Mouse (Mus musculus): ENCODE results near the gene Fam149b. TPM values are rescaled to one million over a fixed set of nuclear protein-coding genes. Genes with fewer than 3 reads are reported as not detected.
A peak's percentile ranks its signal among the peaks of the same experiment; 100 is the strongest.

The Fam149b gene
- polyA plus RNA-seq, 1 experiment from 2014 or later: 23.1 TPM

DNA sequence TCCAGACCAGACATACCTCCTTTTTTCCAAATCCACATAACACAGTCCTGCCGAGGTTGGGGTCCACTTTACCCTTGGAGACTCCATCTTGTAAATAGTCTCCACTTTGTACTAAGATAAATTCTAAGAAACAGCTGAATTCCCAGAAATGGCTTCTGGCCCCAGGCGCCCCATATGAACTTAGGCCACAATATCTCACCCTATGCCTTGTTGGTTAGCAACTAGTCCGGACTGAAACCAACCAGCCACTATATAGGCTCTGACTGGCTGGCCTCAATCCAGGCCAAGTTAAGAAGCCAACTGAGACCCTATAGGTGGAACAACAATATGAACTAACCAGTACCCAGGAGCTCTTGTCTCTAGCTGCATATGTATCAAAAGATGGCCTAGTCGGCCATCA lies 44.4 kb downstream of the Fam149b start:
- Histone ChIP-seq H3K9ac (no peak overlapping the region), H3K4me2 (peak overlapping the region; percentile 69; the same call in 1 of the 2 replicates), H3K9me3 (replicated peaks) (no peaks in the 10 kb centered on the region), H3K36me3 (peaks cover 17% of the 10 kb centered on the region), H3K4me1 (replicated peaks) (peaks cover 14% of the 10 kb centered on the region), H3K27me3 (no peaks in the 10 kb centered on the region), H3K27ac (no peak overlapping the region), H3K4me3 (no peak overlapping the region)
- no peak for ATAC-seq (replicated peaks; ENCODE audit: insufficient number of reproducible peaks, insufficient read depth, low FRiP score, low read depth)
- 73% methylated on average over 4 of the region's 4 CpGs for WGBS

DNA sequence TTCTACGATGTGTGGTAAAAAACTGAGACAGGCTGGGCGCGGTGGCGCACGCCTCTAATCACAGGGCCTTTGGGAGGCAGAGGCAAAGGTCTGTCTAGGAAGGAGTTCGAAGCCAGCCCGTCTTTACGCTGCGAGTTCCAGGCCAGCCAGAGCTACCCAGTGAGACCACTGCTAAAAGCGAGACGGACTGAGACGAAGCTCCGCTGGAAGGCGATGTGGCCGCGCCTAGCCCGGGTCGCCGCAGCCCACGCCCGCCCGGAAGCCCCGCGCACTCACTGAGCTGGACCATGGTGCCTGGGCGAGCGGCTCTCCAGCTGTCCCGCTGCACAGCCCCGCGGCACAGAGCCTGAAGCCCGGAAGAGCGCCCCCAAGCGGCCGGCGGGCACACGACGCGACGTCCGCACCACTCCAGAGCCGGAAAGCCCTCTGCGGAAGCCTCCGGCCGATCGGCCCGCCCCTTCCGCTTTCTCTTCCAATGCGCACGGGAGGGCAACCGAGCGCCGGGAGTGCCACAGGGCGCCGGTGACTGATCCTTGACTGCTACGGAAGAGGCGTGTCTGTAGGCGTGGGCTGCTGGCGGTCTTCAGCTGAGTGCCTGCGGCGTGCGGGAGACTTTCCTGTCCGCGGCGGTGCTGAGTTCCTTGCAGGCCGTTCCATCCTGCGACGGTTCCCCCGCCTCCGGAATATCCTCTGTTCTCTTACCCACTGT lies 45.4 kb downstream of the Fam149b start, which contains the start of gene Mrps16:
Gene Mrps16 (minus strand): TSS at position 430 of the 709 bp plus-strand sequence.
- Histone ChIP-seq H3K9me3 (replicated peaks) (no peaks in the 10 kb centered on the region), H3K36me3 (peaks cover 17% of the 10 kb centered on the region), H3K27ac (peak within 1 kb of the TSS; percentile 93), H3K4me2 (peak within 1 kb of the TSS; percentile 69), H3K27me3 (no peaks in the 10 kb centered on the region), H3K4me3 (peak within 1 kb of the TSS; percentile 92), H3K4me1 (replicated peaks) (peaks cover 4% of the 10 kb centered on the region), H3K9ac (peak within 1 kb of the TSS; percentile 98)
- peak; percentile 97 for ATAC-seq (replicated peaks; ENCODE audit: insufficient number of reproducible peaks, insufficient read depth, low FRiP score, low read depth)
- under 1% methylated on average over 68 of the region's 68 CpGs for WGBS

DNA sequence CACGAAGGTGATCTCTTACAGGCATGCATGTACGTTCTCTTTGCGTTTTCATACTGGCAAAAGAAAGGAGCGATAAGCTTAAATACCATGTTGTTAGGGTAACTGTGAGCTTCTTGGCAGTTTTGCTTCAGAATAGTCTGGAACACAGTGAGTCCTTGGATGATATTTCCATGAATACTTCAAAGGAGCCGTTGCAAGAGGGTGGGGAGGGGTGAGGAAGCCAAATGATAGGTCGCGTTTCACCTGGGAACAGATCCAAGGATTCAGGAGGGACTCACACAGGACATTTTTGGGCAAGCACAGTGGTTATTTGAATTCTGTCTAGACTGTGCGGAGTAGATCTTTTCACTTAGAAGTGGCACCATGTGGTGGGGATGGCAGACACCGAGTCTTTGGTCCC lies 49.3 kb downstream of the Fam149b start:
- ATAC-seq (replicated peaks; ENCODE audit: insufficient number of reproducible peaks, insufficient read depth, low FRiP score, low read depth): no peak
- H3K36me3 ChIP-seq: no peaks in the 10 kb centered on the region
- H3K27me3 ChIP-seq: no peaks in the 10 kb centered on the region
- no peak overlapping the region for H3K27ac ChIP-seq
- H3K9me3 ChIP-seq (replicated peaks): no peaks in the 10 kb centered on the region
- 75% methylated on average over 9 of the region's 9 CpGs for WGBS
- H3K4me3 ChIP-seq: no peak overlapping the region
- no peaks in the 10 kb centered on the region; the same call in 1 of the 2 replicates for H3K4me1 ChIP-seq (replicated peaks)
- H3K4me2 ChIP-seq: no peak overlapping the region
- H3K9ac ChIP-seq: no peak overlapping the region

DNA sequence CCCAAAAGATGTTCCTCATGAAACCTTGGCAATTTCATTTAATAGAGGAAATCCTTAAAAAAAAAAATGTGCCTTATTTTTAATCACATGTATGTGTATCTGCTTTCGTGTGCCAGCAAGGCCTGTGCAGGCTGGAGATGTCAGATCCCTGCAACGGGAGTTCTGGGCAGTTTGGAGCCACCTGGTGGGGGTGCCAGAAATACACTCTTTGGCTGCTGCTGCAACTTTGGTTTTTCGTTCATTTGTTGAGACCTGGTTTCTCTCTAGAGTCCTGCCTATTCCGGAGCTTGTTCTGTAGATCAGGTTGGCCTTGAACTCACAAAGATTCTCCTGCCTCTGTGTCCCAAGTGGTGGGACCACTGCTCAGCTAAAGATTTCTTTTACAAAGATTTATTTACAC lies 50.9 kb downstream of the Fam149b start:
- no peaks in the 10 kb centered on the region; the same call in 1 of the 2 replicates for H3K4me1 ChIP-seq (replicated peaks)
- H3K9ac ChIP-seq: no peak overlapping the region
- WGBS: 33% methylated on average over 4 of the region's 4 CpGs
- H3K9me3 ChIP-seq (replicated peaks): no peaks in the 10 kb centered on the region
- no peaks in the 10 kb centered on the region for H3K36me3 ChIP-seq
- H3K4me2 ChIP-seq: no peak overlapping the region
- no peaks in the 10 kb centered on the region for H3K27me3 ChIP-seq
- no peak overlapping the region for H3K4me3 ChIP-seq
- ATAC-seq (replicated peaks; ENCODE audit: insufficient number of reproducible peaks, insufficient read depth, low FRiP score, low read depth): no peak
- H3K27ac ChIP-seq: no peak overlapping the region

DNA sequence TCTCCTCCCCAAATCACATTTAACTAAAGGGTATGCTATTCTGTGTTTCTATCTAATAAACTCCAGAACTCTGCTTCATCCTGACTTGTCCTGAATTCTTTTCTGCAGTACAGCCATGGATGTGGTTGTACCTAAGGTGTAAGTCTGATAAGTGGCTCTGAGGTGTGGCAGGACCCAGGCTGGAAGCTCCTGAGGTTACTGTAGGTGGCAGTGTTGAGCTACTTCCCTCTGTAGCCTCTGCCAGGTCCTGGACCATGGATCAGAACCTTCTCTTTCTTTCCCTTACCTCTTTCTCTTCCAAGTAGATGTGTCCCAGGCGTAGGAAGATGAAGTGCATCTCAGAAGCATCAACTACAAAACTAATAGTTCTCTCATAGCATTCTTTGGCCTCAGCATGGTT lies 52.1 kb downstream of the Fam149b start:
- 38% methylated on average over 1 of the region's 1 CpGs for WGBS
- Histone ChIP-seq H3K4me3 (no peak overlapping the region), H3K4me1 (replicated peaks) (no peaks in the 10 kb centered on the region), H3K27ac (no peak overlapping the region), H3K27me3 (no peaks in the 10 kb centered on the region), H3K36me3 (no peaks in the 10 kb centered on the region), H3K9ac (no peak overlapping the region), H3K4me2 (no peak overlapping the region), H3K9me3 (replicated peaks) (no peaks in the 10 kb centered on the region)
- no peak; the same call in 1 of the 2 replicates for ATAC-seq (replicated peaks; ENCODE audit: insufficient number of reproducible peaks, insufficient read depth, low FRiP score, low read depth)

DNA sequence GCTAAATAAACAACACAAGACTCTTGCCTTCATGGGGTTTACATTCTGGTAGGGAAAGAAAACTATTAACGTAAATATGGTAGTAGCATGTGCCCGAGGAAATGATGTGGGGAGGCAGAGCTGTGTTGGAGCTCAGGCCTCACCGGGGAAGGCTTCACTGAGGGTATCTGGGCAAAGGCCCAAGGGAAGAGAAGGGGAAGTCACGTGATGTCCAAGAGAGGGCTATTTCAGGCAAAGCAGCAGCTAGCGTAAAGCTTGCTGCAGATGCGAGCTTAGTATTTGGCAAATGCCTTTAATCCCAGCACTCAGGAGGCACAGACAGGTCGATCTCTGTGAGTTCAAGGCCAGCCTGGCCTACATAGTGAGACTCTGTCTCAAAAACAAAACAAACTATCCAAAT lies 74.3 kb downstream of the Fam149b start:
- 41% methylated on average over 7 of the region's 7 CpGs for WGBS
- no peak overlapping the region for H3K4me2 ChIP-seq
- H3K9me3 ChIP-seq (replicated peaks): no peaks in the 10 kb centered on the region
- no peaks in the 10 kb centered on the region for H3K36me3 ChIP-seq
- 0 out of 2 replicates have a peak, but pooled peaks cover 3% of the 10 kb centered on the region for H3K4me1 ChIP-seq (replicated peaks)
- H3K9ac ChIP-seq: no peak overlapping the region
- ATAC-seq (replicated peaks; ENCODE audit: insufficient number of reproducible peaks, insufficient read depth, low FRiP score, low read depth): no peak
- no peaks in the 10 kb centered on the region for H3K27me3 ChIP-seq
- no peak overlapping the region for H3K27ac ChIP-seq
- no peak overlapping the region for H3K4me3 ChIP-seq

DNA sequence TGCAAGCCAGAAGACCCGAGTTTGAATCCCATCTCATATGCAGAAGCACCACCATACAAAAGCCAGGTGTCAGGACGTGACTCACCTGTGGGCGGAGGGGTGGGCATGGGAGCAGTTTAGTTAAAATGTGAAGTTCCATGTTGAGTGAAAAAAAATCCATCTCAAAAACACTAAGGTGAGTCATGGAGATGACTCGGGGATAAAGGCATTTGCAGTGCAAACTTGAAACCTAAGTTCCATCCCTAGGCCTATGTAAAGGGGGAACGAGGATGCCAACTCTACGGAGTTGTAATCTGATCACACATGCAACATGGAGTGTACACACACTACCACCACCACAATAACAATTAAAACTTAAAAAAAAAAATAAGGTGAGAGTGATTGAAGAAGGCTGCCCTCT lies 75.1 kb downstream of the Fam149b start:
- H3K4me3 ChIP-seq: no peak overlapping the region
- H3K27ac ChIP-seq: no peak overlapping the region
- no peaks in the 10 kb centered on the region for H3K36me3 ChIP-seq
- no peak overlapping the region for H3K9ac ChIP-seq
- 0 out of 2 replicates have a peak, but pooled peaks cover 3% of the 10 kb centered on the region for H3K4me1 ChIP-seq (replicated peaks)
- H3K4me2 ChIP-seq: no peak overlapping the region
- no peak for ATAC-seq (replicated peaks; ENCODE audit: insufficient number of reproducible peaks, insufficient read depth, low FRiP score, low read depth)
- WGBS: 86% methylated on average over 6 of the region's 6 CpGs
- H3K27me3 ChIP-seq: no peaks in the 10 kb centered on the region
- H3K9me3 ChIP-seq (replicated peaks): no peaks in the 10 kb centered on the region

DNA sequence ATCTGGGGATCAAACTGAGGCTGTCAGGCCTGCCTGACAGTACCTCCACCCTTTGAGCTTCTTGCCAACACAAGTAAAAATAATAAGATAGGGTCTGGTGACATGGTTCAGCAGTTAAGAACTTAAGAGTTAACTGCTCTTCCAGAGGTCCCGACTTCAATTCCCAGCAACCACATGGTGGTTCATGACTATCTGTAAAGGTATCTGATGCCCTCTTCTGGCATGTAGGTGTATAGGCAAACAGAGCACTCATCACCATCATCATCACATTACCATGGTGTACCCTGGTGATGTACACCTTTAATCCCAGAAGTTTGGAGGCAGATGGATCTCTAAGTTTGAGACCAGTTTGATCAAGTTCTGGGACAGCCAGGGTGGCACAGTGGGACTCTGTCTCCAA lies 80.6 kb downstream of the Fam149b start:
- Histone ChIP-seq H3K36me3 (no peaks in the 10 kb centered on the region), H3K9ac (no peak overlapping the region), H3K9me3 (replicated peaks) (no peaks in the 10 kb centered on the region), H3K27me3 (no peaks in the 10 kb centered on the region), H3K4me1 (replicated peaks) (no peaks in the 10 kb centered on the region), H3K4me3 (no peak overlapping the region), H3K4me2 (no peak overlapping the region), H3K27ac (no peak overlapping the region)
- no peak for ATAC-seq (replicated peaks; ENCODE audit: insufficient number of reproducible peaks, insufficient read depth, low FRiP score, low read depth)
- 38% methylated on average over 1 of the region's 1 CpGs for WGBS

DNA sequence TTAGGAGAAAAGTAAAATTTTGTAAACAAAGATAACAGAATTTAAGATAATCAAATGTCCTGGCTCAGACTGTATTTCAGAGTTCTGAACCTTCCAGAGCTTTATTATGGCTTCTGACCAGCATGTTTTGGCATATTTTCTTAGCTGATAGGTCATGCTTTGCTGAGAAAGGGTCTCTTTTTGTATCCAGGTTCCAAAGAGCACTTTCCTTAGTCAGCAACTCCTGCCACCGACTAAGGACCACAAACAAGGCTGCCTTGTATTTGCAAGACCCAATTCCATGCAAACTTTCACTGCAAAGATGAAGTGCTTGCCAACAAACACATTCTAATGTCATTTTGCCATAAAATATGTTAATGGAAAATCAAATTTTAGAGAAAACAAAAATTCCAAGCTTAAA lies 81.9 kb downstream of the Fam149b start:
- Histone ChIP-seq H3K27me3 (no peaks in the 10 kb centered on the region), H3K4me3 (no peak overlapping the region), H3K4me1 (replicated peaks) (no peaks in the 10 kb centered on the region), H3K4me2 (no peak overlapping the region), H3K36me3 (no peaks in the 10 kb centered on the region), H3K9ac (no peak overlapping the region), H3K9me3 (replicated peaks) (no peaks in the 10 kb centered on the region), H3K27ac (no peak overlapping the region)
- no peak for ATAC-seq (replicated peaks; ENCODE audit: insufficient number of reproducible peaks, insufficient read depth, low FRiP score, low read depth)
- WGBS: 47% methylated on average over 1 of the region's 1 CpGs

DNA sequence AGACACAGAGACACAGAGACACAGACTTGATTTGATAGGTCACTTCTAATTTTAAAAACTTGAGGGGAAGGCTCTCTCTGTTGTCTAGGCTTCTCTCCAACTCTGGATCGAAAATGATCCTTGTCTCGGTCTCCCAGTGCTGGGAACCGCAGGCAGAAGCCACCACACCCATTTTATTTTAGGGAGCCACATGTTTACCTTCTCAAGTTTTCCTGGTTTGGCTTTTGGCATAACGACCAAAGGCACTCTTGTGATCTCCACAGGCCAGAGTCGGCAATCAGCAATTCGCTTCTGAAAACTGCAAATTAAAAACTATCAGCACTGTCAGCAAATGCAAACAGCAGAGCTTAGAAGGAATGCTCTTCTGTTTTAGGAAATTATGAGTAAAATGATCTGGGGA lies 83.8 kb downstream of the Fam149b start:
- Histone ChIP-seq H3K4me1 (replicated peaks) (no peaks in the 10 kb centered on the region), H3K9ac (no peak overlapping the region), H3K27me3 (no peaks in the 10 kb centered on the region), H3K27ac (no peak overlapping the region), H3K4me3 (no peak overlapping the region), H3K36me3 (no peaks in the 10 kb centered on the region), H3K4me2 (no peak overlapping the region), H3K9me3 (replicated peaks) (no peaks in the 10 kb centered on the region)
- WGBS: 62% methylated on average over 6 of the region's 6 CpGs
- no peak for ATAC-seq (replicated peaks; ENCODE audit: insufficient number of reproducible peaks, insufficient read depth, low FRiP score, low read depth)

DNA sequence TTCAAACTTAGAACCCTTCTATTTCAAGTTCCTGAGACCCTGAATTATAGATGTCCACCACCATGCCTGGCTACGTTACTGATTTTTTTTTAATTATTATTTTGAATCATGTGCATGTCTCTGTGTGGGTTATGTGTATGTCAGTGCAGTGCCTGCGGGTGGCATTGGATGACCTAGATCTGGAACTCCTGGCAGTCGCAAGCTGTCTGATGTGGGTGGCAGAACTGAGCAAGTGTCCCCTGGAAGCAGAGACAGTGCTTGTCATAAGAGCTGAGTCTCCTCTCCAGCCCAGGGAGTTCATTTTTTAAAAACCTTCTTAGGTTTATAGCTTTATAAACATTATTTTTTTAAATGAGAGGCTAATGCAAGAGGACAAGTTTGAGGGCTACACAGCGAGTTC lies 84.5 kb downstream of the Fam149b start:
- H3K36me3 ChIP-seq: no peaks in the 10 kb centered on the region
- H3K9ac ChIP-seq: no peak overlapping the region
- H3K27me3 ChIP-seq: no peaks in the 10 kb centered on the region
- H3K9me3 ChIP-seq (replicated peaks): no peaks in the 10 kb centered on the region
- ATAC-seq (replicated peaks; ENCODE audit: insufficient number of reproducible peaks, insufficient read depth, low FRiP score, low read depth): no peak
- H3K27ac ChIP-seq: no peak overlapping the region
- no peaks in the 10 kb centered on the region for H3K4me1 ChIP-seq (replicated peaks)
- WGBS: 81% methylated on average over 4 of the region's 4 CpGs
- H3K4me3 ChIP-seq: no peak overlapping the region
- no peak overlapping the region for H3K4me2 ChIP-seq

All from heart, embryonic 15.5 days (tissue).